Mouse (Mus musculus): ENCODE data around the gene Hoxb7. TPM values are rescaled to one million over a fixed set of nuclear protein-coding genes. Genes with fewer than 3 reads are reported as not detected.

Hoxb7 gene
- polyA plus RNA-seq (2015; fragmentation: Nextera tagmentation; extraction: Ambion mirVana): 10.7 and 12.4 TPM in 2 replicates

- under 1% methylated on average over 43 of the region's 43 CpGs for WGBS
- peak within 1 kb of the TSS; percentile 91 for H3K27ac ChIP-seq
- peak within 1 kb of the TSS; percentile 81 for H3K4me2 ChIP-seq (replicated peaks)
Observed at GRCm38 (mm10) chr11:96285771-96286738, at the start of gene Hoxb7. Gene Hoxb7, plus strand, starts transcription at chr11:96286623.

DNA sequence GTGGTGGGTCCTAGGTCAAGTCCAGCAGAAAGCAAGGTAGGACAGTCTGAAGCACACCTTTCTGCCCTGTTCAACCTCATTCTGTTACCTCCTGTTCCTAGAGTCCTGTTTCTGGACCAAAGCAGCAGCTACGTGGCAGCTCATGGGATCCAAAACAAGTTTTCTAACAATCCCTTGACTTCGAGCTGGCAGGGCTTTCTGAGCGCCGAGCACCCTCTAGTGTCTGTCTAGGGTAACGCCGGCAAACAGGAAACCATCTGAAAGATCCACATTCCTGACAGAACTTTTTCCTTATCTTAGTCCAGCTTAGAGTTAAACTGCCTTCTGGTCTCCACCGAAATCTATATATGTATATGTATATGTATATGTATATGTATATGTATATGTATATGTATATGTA, 46.2 kb upstream of the Hoxb7 start:
- H3K4me1 ChIP-seq (replicated peaks): no peaks in the 10 kb centered on the region
- H3K4me3 ChIP-seq (replicated peaks): no peak overlapping the region
- no peak for ATAC-seq
- H3K27me3 ChIP-seq (replicated peaks): peaks cover 7% of the 10 kb centered on the region
- H3K9me3 ChIP-seq: no peaks in the 10 kb centered on the region
- WGBS: under 1% methylated on average over 7 of the region's 7 CpGs
- H3K27ac ChIP-seq: no peak overlapping the region
- no peak overlapping the region for H3K9ac ChIP-seq
- H3K36me3 ChIP-seq: no peaks in the 10 kb centered on the region
- no peak overlapping the region for H3K4me2 ChIP-seq (replicated peaks)

More at GRCm38 (mm10) chr11:96285771-96286738, at the start of gene Hoxb7:
- Histone ChIP-seq H3K36me3 (no peaks in the 10 kb centered on the region), H3K4me1 (replicated peaks) (peaks cover 17% of the 10 kb centered on the region), H3K9me3 (no peaks in the 10 kb centered on the region), H3K4me3 (replicated peaks) (peak within 1 kb of the TSS; percentile 54), H3K27me3 (replicated peaks) (peaks cover 48% of the 10 kb centered on the region), H3K9ac (peak within 1 kb of the TSS; percentile 74)
- ATAC-seq: no peak; the same call in 1 of the 2 replicates

DNA sequence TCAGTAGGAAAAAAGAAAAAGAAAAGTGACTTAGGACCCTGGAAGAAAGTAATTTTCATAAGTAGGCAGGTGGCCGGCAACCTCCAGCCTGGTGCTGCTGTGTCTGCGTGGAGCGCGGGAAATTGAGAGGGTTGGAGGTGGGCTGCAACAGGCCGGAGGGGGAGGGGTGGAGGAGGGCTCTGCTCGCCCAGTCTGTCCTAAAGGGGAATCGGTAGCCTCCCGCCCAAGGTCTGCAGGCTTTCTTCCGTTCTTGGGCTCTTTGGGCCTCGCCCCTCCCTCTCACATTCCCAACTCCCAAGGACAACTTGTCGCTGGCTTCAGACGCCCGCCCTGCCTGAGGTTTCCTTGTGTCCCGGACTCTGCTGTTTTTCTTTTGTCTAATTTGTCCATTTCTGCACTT, 35.5 kb upstream of the Hoxb7 start:
- Histone ChIP-seq H3K4me1 (replicated peaks) (0 out of 2 replicates have a peak, but pooled peaks cover 2% of the 10 kb centered on the region), H3K4me2 (replicated peaks) (peak overlapping the region; percentile 33; the same call in 1 of the 2 replicates), H3K36me3 (no peaks in the 10 kb centered on the region), H3K9ac (no peak overlapping the region), H3K27ac (no peak overlapping the region), H3K4me3 (replicated peaks) (peak overlapping the region; percentile 30), H3K9me3 (no peaks in the 10 kb centered on the region), H3K27me3 (replicated peaks) (peaks cover 75% of the 10 kb centered on the region)
- ATAC-seq: no peak
- 2% methylated on average over 13 of the region's 14 CpGs for WGBS

- no peaks in the 10 kb centered on the region for H3K36me3 ChIP-seq
- no peak overlapping the region for H3K27ac ChIP-seq
- under 1% methylated on average over 46 of the region's 46 CpGs for WGBS
- H3K27me3 ChIP-seq (replicated peaks): peaks cover 81% of the 10 kb centered on the region
- H3K9ac ChIP-seq: 0 out of 2 replicates have a peak overlapping the region, but pooled peaks have one; percentile 8
- peak overlapping the region; percentile 30 for H3K4me3 ChIP-seq (replicated peaks)
- ATAC-seq: no peak
- 0 out of 2 replicates have a peak, but pooled peaks cover 2% of the 10 kb centered on the region for H3K4me1 ChIP-seq (replicated peaks)
- no peaks in the 10 kb centered on the region for H3K9me3 ChIP-seq
- peak overlapping the region; percentile 33 for H3K4me2 ChIP-seq (replicated peaks)
Observed at GRCm38 (mm10) chr11:96251480-96252031, 34.9 kb upstream of the Hoxb7 start.

GRCm38 (mm10) chr11:96252541-96253120, 33.8 kb upstream of the Hoxb7 start:
- H3K4me1 ChIP-seq (replicated peaks): 0 out of 2 replicates have a peak, but pooled peaks cover 2% of the 10 kb centered on the region
- H3K27ac ChIP-seq: no peak overlapping the region
- no peak for ATAC-seq
- H3K9ac ChIP-seq: no peak overlapping the region
- no peaks in the 10 kb centered on the region for H3K36me3 ChIP-seq
- 7% methylated on average over 12 of the region's 12 CpGs for WGBS
- H3K9me3 ChIP-seq: no peaks in the 10 kb centered on the region
- H3K27me3 ChIP-seq (replicated peaks): peaks cover 82% of the 10 kb centered on the region
- H3K4me2 ChIP-seq (replicated peaks): no peak overlapping the region
- peak overlapping the region; percentile 30; the same call in 1 of the 2 replicates for H3K4me3 ChIP-seq (replicated peaks)

DNA sequence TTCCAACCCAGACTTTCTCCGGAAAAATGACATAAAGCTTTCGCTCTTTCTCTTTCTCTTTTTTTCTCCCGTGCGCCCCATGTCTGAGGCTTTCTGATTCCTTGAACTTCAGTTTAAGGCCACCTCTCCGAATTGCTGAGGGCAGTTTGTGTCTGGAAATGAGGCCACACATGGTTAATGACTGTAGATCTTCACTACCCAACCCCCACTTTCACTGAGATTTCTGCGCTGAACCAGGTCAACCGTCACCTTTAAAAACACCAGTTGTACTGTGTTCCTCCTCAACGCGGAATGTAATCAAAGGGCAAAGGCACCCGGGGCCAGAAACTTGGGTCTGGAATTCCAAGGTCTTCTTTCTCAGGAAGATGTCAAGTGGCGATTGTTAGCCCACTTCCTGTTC, 32.2 kb upstream of the Hoxb7 start:
- ATAC-seq: no peak
- Histone ChIP-seq H3K4me1 (replicated peaks) (peaks cover 5% of the 10 kb centered on the region; the same call in 1 of the 2 replicates), H3K36me3 (no peaks in the 10 kb centered on the region), H3K4me3 (replicated peaks) (no peak overlapping the region), H3K27ac (no peak overlapping the region), H3K9me3 (no peaks in the 10 kb centered on the region), H3K27me3 (replicated peaks) (peaks cover 93% of the 10 kb centered on the region), H3K9ac (no peak overlapping the region), H3K4me2 (replicated peaks) (peak overlapping the region; percentile 37)
- 4% methylated on average over 11 of the region's 11 CpGs for WGBS

- Histone ChIP-seq H3K9me3 (no peaks in the 10 kb centered on the region), H3K36me3 (no peaks in the 10 kb centered on the region), H3K9ac (no peak overlapping the region), H3K27me3 (replicated peaks) (peaks cover 93% of the 10 kb centered on the region), H3K4me2 (replicated peaks) (peak overlapping the region; percentile 36), H3K27ac (no peak overlapping the region), H3K4me3 (replicated peaks) (0 out of 2 replicates have a peak overlapping the region, but pooled peaks have one; percentile 4), H3K4me1 (replicated peaks) (peaks cover 8% of the 10 kb centered on the region; the same call in 1 of the 2 replicates)
- no peak for ATAC-seq
- 3% methylated on average over 39 of the region's 39 CpGs for WGBS
Observed at GRCm38 (mm10) chr11:96255111-96255995, 31.1 kb upstream of the Hoxb7 start.

GRCm38 (mm10) chr11:96255996-96256445, 30.4 kb upstream of the Hoxb7 start:
- H3K4me3 ChIP-seq (replicated peaks): no peak overlapping the region

DNA sequence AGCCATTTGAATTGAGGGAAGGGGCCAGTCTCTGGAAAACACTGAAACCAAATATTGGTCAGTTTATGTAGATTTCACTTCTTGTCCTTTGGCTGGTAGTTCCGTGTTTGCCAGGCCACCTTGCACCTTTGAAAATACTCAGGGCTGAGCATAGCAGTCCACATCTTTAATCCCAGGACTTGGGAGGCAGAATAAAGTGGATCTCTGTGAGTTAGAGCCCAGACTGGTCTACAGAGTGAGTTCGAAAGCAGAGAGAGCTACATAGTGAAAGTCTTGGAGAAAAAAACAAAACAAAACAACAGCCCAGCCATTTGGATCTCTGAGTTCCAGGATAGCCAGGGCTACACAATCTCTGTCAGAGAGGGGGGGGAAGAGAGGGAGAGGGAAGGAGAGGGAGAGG, 29.3 kb upstream of the Hoxb7 start:
- H3K27me3 ChIP-seq (replicated peaks): peaks cover 94% of the 10 kb centered on the region
- no peak overlapping the region for H3K27ac ChIP-seq
- no peak for ATAC-seq
- no peak overlapping the region for H3K4me3 ChIP-seq (replicated peaks)
- H3K4me1 ChIP-seq (replicated peaks): peaks cover 7% of the 10 kb centered on the region; the same call in 1 of the 2 replicates
- no peak overlapping the region for H3K4me2 ChIP-seq (replicated peaks)
- no peak overlapping the region for H3K9ac ChIP-seq
- WGBS: 33% methylated on average over 2 of the region's 2 CpGs
- H3K9me3 ChIP-seq: no peaks in the 10 kb centered on the region
- no peaks in the 10 kb centered on the region for H3K36me3 ChIP-seq

More at GRCm38 (mm10) chr11:96255996-96256445, 30.4 kb upstream of the Hoxb7 start:
- Histone ChIP-seq H3K9me3 (no peaks in the 10 kb centered on the region), H3K4me1 (replicated peaks) (peaks cover 10% of the 10 kb centered on the region; the same call in 1 of the 2 replicates), H3K27ac (no peak overlapping the region), H3K36me3 (no peaks in the 10 kb centered on the region), H3K9ac (no peak overlapping the region), H3K4me2 (replicated peaks) (no peak overlapping the region), H3K27me3 (replicated peaks) (peaks cover 93% of the 10 kb centered on the region)
- 4% methylated on average over 14 of the region's 14 CpGs for WGBS
- ATAC-seq: no peak

DNA sequence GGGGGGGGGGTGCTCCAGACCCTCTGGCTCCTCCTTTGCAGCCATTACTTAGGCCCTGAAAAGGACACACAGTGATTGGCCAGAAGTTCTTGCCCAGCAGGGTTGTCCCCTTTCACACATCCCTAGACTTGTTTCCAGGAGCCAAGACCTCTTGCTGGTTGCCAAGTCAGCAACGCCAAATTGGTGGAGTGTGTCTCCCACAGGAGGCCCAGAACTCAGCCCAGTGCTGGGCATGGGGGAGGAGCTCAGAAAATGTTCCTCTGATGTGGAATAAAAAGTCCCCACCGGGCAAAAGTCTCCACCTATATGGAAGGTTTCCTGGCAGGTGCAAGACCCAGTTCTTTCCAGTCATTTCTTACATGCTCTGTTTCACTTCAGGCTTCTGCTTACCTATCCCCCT, 27.4 kb upstream of the Hoxb7 start:
- Histone ChIP-seq H3K27ac (no peak overlapping the region), H3K4me2 (replicated peaks) (no peak overlapping the region), H3K4me1 (replicated peaks) (peaks cover 12% of the 10 kb centered on the region), H3K27me3 (replicated peaks) (peaks cover 93% of the 10 kb centered on the region), H3K9ac (no peak overlapping the region), H3K4me3 (replicated peaks) (no peak overlapping the region), H3K36me3 (no peaks in the 10 kb centered on the region), H3K9me3 (no peaks in the 10 kb centered on the region)
- WGBS: 16% methylated on average over 2 of the region's 2 CpGs
- ATAC-seq: peak; percentile 26; the same call in 1 of the 2 replicates

- H3K9me3 ChIP-seq: no peaks in the 10 kb centered on the region
- peaks cover 93% of the 10 kb centered on the region for H3K27me3 ChIP-seq (replicated peaks)
- no peak overlapping the region for H3K27ac ChIP-seq
- WGBS: 14% methylated on average over 1 of the region's 1 CpGs
- H3K4me2 ChIP-seq (replicated peaks): no peak overlapping the region
- peak; percentile 57 for ATAC-seq
- H3K4me1 ChIP-seq (replicated peaks): peaks cover 12% of the 10 kb centered on the region
- H3K36me3 ChIP-seq: no peaks in the 10 kb centered on the region
- H3K4me3 ChIP-seq (replicated peaks): no peak overlapping the region
- no peak overlapping the region for H3K9ac ChIP-seq
Observed at GRCm38 (mm10) chr11:96259511-96259910, 26.9 kb upstream of the Hoxb7 start.

Measured in intestine, embryonic 15.5 days (tissue).